Mouse (Mus musculus) lung, postnatal 0 days (tissue): ENCODE measurements around the gene Nudt4. TPM values are rescaled to one million over a fixed set of nuclear protein-coding genes. Genes with fewer than 3 reads are reported as not detected.

Source experiments
- ATAC-seq: fragments of 200-750 bp; cut with Nextera tagmentation; 2 replicates; pipeline ENCODE4 v1.8.0; 2017; ENCODE audit warnings: moderate library complexity
- DNase-seq: peaks from one replicate; pipeline ENCODE4 v3.0.0-alpha.2; 2016; ENCODE audit warnings: low spot score
- H3K27ac ChIP-seq: fragments of 300-500 bp; sonication (generic); 2 replicates; pipeline ENCODE4 v1.5.1; 2014; ENCODE audit warnings: antibody characterized with exemption, mild to moderate bottlenecking, low read length, mixed read lengths
- H3K27me3 ChIP-seq: fragments of 300-500 bp; sonication (generic); replicated peaks from 2 replicates; pipeline ENCODE4 v1.6.1; 2014; ENCODE audit warnings: low read length, mixed read lengths; ENCODE audit not compliant: insufficient read depth
- H3K36me3 ChIP-seq: fragments of 300-500 bp; sonication (generic); 2 replicates; pipeline ENCODE4 v1.6.1; 2014; ENCODE audit warnings: low read length, mixed read lengths; ENCODE audit not compliant: insufficient read depth
- H3K4me1 ChIP-seq: fragments of 300-500 bp; sonication (generic); 2 replicates; pipeline ENCODE4 v1.6.1; 2014; ENCODE audit warnings: antibody characterized with exemption, low read depth, low read length, mixed read lengths; ENCODE audit not compliant: insufficient read depth
- H3K4me2 ChIP-seq: fragments of 300-500 bp; sonication (generic); replicated peaks from 2 replicates; pipeline ENCODE4 v1.6.1; 2014; ENCODE audit warnings: low read depth, mild to moderate bottlenecking, low read length, moderate library complexity, mixed read lengths
- H3K4me3 ChIP-seq: fragments of 300-500 bp; sonication (generic); 2 replicates; pipeline ENCODE4 v1.5.1; 2014; ENCODE audit warnings: low read depth, low read length
- H3K9ac ChIP-seq: fragments of 300-500 bp; sonication (generic); replicated peaks from 2 replicates; pipeline ENCODE4 v1.6.1; 2014; ENCODE audit warnings: low read depth, mild to moderate bottlenecking
- H3K9me3 ChIP-seq: fragments of 300-500 bp; sonication (generic); 2 replicates; pipeline ENCODE4 v1.6.1; 2016; ENCODE audit warnings: low read length, mixed read lengths
- CTCF ChIP-seq: IDR thresholded peaks from 2 replicates; pipeline ENCODE4 v1.5.1; 2016; ENCODE audit warnings: antibody characterized with exemption, mild to moderate bottlenecking
- EP300 ChIP-seq: IDR thresholded peaks from 2 replicates; pipeline ENCODE4 v1.6.1; 2016; ENCODE audit warnings: antibody characterized with exemption, mild to moderate bottlenecking, control low read depth
- WGBS: fragments of 180-500 bp; shearing (Covaris S2); extraction: QIAGEN DNeasy Blood & Tissue Kit; methylation state at CpG from one replicate; pipeline ENCODE4 v1.1.7; 2014; 5-methylcytosine and 5-hydroxymethylcytosine counted together
- polyA plus RNA-seq: library from polyadenylated mRNA; unstranded; fragments of >200 nt; fragmentation: Nextera tagmentation; extraction: Ambion mirVana; gene quantifications from 2 replicates; pipeline ENCODE4 v1.2.1, GENCODE M21; 2015

Nudt4 gene
- polyA plus RNA-seq, 1 experiment from 2014 or later, result 50.3 TPM

DNA sequence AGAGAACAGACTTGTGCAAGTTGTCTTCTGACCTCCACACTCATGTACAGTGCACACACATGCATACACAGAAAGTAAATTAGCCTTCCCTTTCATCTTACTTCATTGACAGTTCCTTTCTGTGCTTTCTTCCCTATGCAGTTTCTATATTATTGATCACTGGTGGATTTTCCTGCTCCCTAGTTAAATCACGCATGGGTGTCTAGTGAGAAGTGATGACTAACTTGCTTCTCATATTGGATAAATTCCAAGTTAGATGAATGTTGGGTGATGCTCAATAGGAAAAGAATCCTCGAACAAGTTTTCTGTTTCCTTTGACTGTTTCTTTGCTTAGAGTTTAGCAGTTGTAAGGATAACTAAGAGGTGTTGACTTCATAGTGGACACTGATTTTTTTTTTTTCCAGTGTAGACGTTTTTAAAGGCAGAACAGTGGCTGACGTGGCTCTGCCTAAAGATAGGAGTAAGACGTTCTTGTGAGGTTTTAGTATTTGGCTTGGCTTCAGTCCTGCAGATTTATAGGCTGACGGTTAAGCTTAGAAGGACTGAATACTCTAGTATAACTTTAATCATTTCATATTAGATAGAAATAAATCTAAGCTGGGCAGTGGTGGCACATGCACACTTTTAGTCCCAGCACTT lies 38.8 kb downstream of the Nudt4 start:
- TF ChIP-seq CTCF (no peak), EP300 (no peak)
- Histone ChIP-seq H3K4me2 (no peak overlapping the region), H3K27ac (no peak overlapping the region), H3K4me3 (no peak overlapping the region), H3K9me3 (no peaks in the 10 kb centered on the region), H3K27me3 (no peaks in the 10 kb centered on the region), H3K36me3 (no peaks in the 10 kb centered on the region), H3K9ac (no peak overlapping the region), H3K4me1 (peaks cover 3% of the 10 kb centered on the region; the same call in 1 of the 2 replicates)
- DNase-seq (no peak), ATAC-seq (no peak)
- 30% methylated on average over 6 of the region's 6 CpGs for WGBS

GRCm38 (mm10) chr10:95517656-95518055 lies 46.3 kb downstream of the Nudt4 start:
- no peaks in the 10 kb centered on the region for H3K27me3 ChIP-seq
- 88% methylated on average over 6 of the region's 6 CpGs for WGBS
- ATAC-seq (no peak), DNase-seq (no peak)
- H3K9ac ChIP-seq, result no peak overlapping the region
- H3K4me2 ChIP-seq, result no peak overlapping the region
- no peak overlapping the region for H3K27ac ChIP-seq
- H3K9me3 ChIP-seq, result no peaks in the 10 kb centered on the region
- no peak overlapping the region for H3K4me3 ChIP-seq
- H3K4me1 ChIP-seq, result peaks cover 3% of the 10 kb centered on the region; the same call in 1 of the 2 replicates
- TF ChIP-seq EP300 (no peak), CTCF (no peak)
- H3K36me3 ChIP-seq, result no peaks in the 10 kb centered on the region

GRCm38 (mm10) chr10:95515293-95515931 lies 48.5 kb downstream of the Nudt4 start:
- Histone ChIP-seq H3K9ac (peak overlapping the region; percentile 93), H3K27ac (peak overlapping the region; percentile 98), H3K27me3 (no peaks in the 10 kb centered on the region), H3K4me2 (peak overlapping the region; percentile 74), H3K4me3 (peak overlapping the region; percentile 90), H3K4me1 (peaks cover under 1% of the 10 kb centered on the region; the same call in 1 of the 2 replicates), H3K36me3 (no peaks in the 10 kb centered on the region), H3K9me3 (no peaks in the 10 kb centered on the region)
- DNase-seq (peak; percentile 59), ATAC-seq (peak; percentile 46)
- WGBS, result under 1% methylated on average over 54 of the region's 80 CpGs
- 0 out of 2 replicates have a peak, but pooled peaks have one; percentile 14 for TF ChIP-seq CTCF
- TF ChIP-seq EP300, result no peak

DNA sequence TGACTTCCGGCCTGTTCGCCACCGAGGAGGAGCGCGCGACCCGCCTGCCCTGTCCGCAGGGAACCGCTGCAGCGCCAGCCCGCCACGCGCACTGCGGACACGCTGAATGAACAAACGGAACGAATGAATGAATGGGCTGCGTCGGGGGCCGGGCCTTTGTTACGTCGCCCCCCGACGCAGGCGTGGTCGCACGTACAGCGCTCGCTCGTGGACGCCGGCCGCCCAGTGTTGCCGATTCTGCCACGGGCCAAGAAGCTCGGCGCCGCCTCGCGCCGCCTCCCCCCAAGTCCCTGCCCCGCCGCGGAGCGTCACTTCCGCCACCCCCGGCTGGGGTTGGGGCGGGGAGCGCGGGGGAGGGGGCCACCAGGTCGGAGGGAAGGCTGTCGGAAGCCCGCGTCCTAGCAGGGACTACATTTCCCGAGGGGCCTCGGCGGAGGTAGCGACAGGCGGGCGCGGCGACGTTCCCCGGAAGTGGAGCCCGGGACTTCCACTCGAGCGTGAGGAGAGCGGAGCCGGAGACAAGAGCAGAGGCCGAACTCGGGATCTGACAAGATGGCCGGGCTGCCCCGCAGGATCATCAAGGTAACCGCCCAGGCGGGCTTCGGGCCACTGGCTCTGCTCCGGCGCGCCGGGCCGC lies 49.2 kb downstream of the Nudt4 start, which contains the start of gene Ube2n:
Gene Ube2n, plus strand, starts transcription at position 490 of the 637 bp plus-strand sequence.
- Histone ChIP-seq H3K4me1 (no peaks in the 10 kb centered on the region), H3K36me3 (no peaks in the 10 kb centered on the region), H3K27me3 (no peaks in the 10 kb centered on the region), H3K4me3 (peak within 1 kb of the TSS; percentile 90), H3K4me2 (peak within 1 kb of the TSS; percentile 74), H3K27ac (peak within 1 kb of the TSS; percentile 98), H3K9me3 (no peaks in the 10 kb centered on the region), H3K9ac (peak within 1 kb of the TSS; percentile 93)
- peak; percentile 97 for ATAC-seq
- DNase-seq, result peak; percentile 99
- TF ChIP-seq CTCF, result 0 out of 2 replicates have a peak, but pooled peaks have one; percentile 2
- no peak for TF ChIP-seq EP300
- WGBS, result under 1% methylated on average over 63 of the region's 81 CpGs

DNA sequence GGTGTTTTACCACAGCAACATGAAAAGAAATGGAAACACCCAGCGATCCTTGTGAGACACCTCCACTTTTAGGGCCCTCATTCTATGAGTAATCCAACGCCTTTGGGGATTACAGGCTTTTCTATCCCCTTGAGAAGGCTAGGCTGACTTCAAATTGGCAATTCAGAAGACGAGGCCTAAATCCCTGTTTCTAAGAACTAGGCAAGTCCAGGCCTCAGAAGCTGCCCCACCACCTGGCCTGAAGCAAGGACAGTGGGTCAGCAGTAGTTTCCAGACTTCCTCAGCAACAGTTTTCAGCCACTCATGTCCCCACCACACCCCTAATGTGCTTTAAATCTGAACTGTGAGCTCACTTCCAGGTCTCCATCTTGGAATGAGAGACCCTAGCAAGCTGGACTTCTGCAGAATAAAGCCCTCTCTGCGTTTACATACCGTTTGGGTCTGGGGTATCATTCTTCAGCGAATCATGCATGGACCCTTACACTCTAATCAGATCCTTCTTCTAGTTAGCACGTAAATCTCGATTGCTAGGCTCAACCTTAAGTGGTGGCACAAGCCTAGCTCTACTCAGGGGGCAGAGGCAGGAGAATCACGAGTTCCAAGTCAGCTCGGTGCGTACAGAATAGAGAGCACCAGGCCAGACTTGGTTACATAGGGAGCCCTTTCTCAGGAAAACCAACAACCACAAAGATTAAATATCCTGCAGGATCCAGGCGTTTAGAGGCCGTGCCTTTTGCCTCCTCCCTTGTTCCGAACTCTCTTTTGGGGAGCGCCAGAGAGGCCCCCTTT lies 50.0 kb downstream of the Nudt4 start:
- TF ChIP-seq CTCF (no peak), EP300 (no peak)
- Histone ChIP-seq H3K9me3 (no peaks in the 10 kb centered on the region), H3K4me3 (peak overlapping the region; percentile 90), H3K36me3 (no peaks in the 10 kb centered on the region), H3K4me1 (no peaks in the 10 kb centered on the region), H3K27ac (peak overlapping the region; percentile 98; the same call in 1 of the 2 replicates), H3K9ac (peak overlapping the region; percentile 93; the same call in 1 of the 2 replicates), H3K4me2 (peak overlapping the region; percentile 60), H3K27me3 (no peaks in the 10 kb centered on the region)
- DNase-seq (no peak), ATAC-seq (no peak)
- 32% methylated on average over 15 of the region's 15 CpGs for WGBS
